Mouse (Mus musculus) adrenal gland, adult 2 months (tissue): Measurements from ENCODE around the gene Tlr7. TPM values are rescaled to one million over a fixed set of nuclear protein-coding genes. Genes with fewer than 3 reads are reported as not detected.

Experiments
- DNase-seq: peaks from one replicate; pipeline ENCODE4 v3.0.0; 2021
- polyA plus RNA-seq: library from polyadenylated mRNA; depleted of rRNA; stranded (reverse); fragments of >200 nt; gene quantifications from 2 replicates; pipeline ENCODE4 v1.2.3, GENCODE M21; 2012; rRNA removed
- total RNA-seq, 2 experiments: library from RNA; stranded (reverse); gene quantifications; 2 replicates each; pipeline ENCODE4 v1.2.3; 2021

The Tlr7 gene
- total and polyA plus RNA-seq, 3 experiments: 0.15 to 2.5 (median 2.4) TPM

DNA sequence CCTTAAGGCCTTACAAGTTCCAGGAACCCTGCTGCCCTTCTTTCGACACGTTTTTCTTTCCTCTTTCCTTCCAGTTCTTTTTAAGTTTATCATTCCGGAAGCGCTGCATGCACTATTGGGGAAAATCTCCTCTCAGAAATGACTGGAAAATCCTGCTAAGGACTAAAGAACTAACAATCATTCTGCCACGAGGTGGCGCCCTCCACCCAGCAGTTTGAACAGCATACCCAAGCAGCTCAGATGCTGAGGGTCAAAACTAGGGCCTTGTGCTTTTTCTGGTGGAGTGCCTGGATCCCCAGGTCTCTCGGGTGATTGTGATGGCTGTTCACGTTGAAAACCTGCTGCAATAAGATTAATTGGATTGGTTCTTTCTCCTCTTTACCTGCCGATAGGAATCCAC is 53.4 kb downstream of the Tlr7 start:
- peak; percentile 54 for DNase-seq

DNA sequence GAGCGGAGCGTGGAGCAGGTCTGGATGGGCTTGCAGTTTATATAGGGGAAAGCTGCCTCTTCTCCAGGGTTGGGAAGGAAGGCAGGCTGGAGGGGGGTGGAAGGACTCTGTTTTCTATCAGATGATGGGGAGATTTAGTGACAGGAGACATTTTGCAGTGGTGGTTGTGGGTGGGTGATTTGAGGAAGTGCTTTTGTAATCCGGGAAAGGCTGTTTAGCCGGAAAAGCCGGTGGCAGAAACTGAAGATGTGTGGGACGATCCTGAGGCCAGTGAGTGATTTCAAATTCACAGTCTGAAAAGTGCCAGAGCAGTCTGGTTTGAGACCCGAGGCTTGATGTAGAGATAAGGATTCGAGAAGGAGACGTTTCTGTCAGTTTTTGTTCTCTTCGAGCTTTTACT is 53.8 kb downstream of the Tlr7 start:
- DNase-seq: no peak

DNA sequence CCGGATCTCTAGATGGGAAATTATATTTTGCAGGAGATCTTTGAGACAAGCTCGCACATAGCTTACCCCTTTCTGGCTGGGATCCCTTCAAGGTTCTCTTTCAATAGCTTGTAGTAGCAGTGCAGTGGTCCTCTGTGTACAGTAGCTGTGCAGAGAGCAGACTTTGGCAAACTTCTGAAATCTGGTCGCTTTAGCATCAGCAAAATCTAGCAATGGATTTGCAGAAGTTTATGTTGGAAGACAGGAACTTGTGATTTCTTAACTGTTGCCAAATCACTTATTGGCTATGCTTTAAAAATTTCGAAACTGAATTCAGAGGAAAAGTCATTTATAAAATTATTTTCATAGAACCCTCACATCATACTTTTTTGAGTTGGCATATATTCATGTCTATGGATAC is 66.3 kb downstream of the Tlr7 start, which contains the start of gene Tlr8:
Tlr8 (minus strand) TSS at position 244 of the 400 bp plus-strand sequence.
- no peak for DNase-seq

DNA sequence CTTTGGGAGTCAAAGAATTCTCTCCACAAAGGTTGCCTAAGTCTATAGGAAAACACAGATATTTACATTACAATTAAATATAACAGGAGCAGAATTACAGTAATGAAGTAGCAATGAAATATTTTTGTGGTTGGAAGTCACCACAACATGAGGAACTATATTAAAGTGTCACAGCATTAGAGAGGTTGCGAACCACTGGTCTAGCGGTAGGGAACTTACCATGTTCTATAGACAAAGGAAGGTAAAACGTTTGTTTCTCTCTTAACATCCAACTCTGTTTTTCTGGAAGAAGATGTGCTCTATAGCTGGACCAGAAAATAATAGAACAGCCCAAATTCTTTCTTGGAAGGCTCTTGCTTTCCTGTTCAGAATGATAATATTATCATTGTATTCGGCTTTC is 66.8 kb downstream of the Tlr7 start:
- DNase-seq: no peak

Other genes with a start within 250 kb of the Tlr7 start
- 100 to 1,000 TPM; 255 to 487 TPM for gene Tmsb4x, start 121.2 kb downstream of the Tlr7 start, total RNA-seq
- gene Tmsb4x, start 121.2 kb downstream of the Tlr7 start, polyA plus RNA-seq: 6.5 and 6.8 TPM in 2 replicates
- gene Tlr8, start 66.2 kb downstream of the Tlr7 start, total RNA-seq: 1 to 10 TPM; 1.2 to 3.3 TPM
- gene Tlr8, start 66.2 kb downstream of the Tlr7 start, polyA plus RNA-seq: 0.18 and 0.20 TPM in 2 replicates
- gene Prps2, start 52.2 kb upstream of the Tlr7 start, total RNA-seq: 10 to 100 TPM; 22.4 to 23.4 TPM
- 16.6 and 19.9 TPM in 2 replicates for gene Prps2, start 52.2 kb upstream of the Tlr7 start, polyA plus RNA-seq